Mouse (Mus musculus) midbrain, embryonic 10.5 days (tissue): ENCODE measurements at regions not wholly inside any gene's neighbourhood (a gene's known extent, or its start where the extent isn't known, plus 50 kb on each side); places are given as distances from the start of the nearest gene placed in this dataset.
"Not testable (repeated sequence)": the region's sequence is repeated elsewhere in the genome, so short reads cannot be mapped to it uniquely, and the experiment has no call there.

ENCODE experiments used
- DNase-seq: peaks from one replicate; pipeline ENCODE4 v3.0.0-alpha.2; 2017; ENCODE audit warnings: low spot score
- H3K27ac ChIP-seq: fragments of 300-500 bp; sonication (generic); replicated peaks from 2 replicates; pipeline ENCODE4 v1.5.1; 2016; ENCODE audit warnings: mild to moderate bottlenecking
- H3K27me3 ChIP-seq: fragments of 300-500 bp; sonication (generic); 2 replicates; pipeline ENCODE4 v1.6.1; 2016; ENCODE audit warnings: low read depth, mild to moderate bottlenecking; ENCODE audit not compliant: poor library complexity, severe bottlenecking
- H3K36me3 ChIP-seq: fragments of 300-500 bp; sonication (generic); 2 replicates; pipeline ENCODE4 v1.6.1; 2016; ENCODE audit warnings: mild to moderate bottlenecking, moderate library complexity
- H3K4me1 ChIP-seq: fragments of 300-500 bp; sonication (generic); 2 replicates; pipeline ENCODE4 v1.6.1; 2016
- H3K4me3 ChIP-seq: fragments of 300-500 bp; sonication (generic); 2 replicates; pipeline ENCODE4 v1.5.1; 2016; ENCODE audit warnings: mild to moderate bottlenecking, moderate library complexity
- H3K9me3 ChIP-seq: fragments of 300-500 bp; sonication (generic); replicated peaks from 2 replicates; pipeline ENCODE4 v1.6.1; 2016; ENCODE audit warnings: mild to moderate bottlenecking
- WGBS: fragments of 180-500 bp; shearing (Covaris S2); methylation state at CpG from one replicate; pipeline ENCODE4 v1.1.7; 2016; 5-methylcytosine and 5-hydroxymethylcytosine counted together

DNA sequence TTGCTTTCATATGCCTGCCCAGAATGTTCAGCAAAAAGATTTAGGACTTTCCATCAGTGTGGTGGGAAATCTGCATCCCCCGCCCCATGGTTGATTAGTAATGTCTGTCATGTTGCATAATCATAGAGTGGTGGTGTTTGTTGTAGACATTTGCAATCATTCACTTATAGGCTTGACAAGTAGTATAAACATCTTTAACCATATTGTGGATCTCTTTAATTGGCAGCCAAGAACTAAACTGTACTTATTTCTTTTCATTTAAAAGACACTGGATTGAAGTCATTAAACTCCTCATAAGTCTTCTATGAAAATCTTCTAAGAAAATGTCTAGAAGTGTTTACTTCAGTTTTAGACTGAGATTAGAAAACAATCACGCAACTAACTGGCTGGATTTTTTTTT lies 646.0 kb upstream of the Ptbp2 start:
- WGBS, result 91% methylated on average over 2 of the region's 2 CpGs
- H3K27ac ChIP-seq, result no peak overlapping the region
- no peak overlapping the region for H3K4me3 ChIP-seq

DNA sequence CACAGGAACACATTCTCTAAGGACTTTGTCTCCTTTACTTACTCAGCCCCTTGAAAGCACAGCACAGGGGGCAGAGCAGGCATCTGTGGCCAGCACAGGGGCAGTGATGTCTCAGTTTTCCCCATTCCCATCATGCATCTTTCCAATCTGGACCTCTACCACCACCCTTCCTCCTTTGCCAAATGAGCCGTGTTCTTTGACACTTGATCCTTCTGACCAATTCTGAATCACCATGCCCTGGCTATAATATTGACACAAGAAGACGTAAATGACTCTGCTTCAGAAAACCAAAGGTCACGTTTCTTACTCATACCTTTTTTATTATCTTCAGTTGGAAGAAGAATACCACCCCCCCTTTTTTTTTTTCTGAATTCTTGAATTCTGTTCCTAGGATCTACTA lies 632.4 kb upstream of the Ptbp2 start:
- no peaks in the 10 kb centered on the region for H3K4me1 ChIP-seq
- H3K27ac ChIP-seq, result no peak overlapping the region
- WGBS, result 76% methylated on average over 3 of the region's 3 CpGs
- H3K9me3 ChIP-seq, result no peaks in the 10 kb centered on the region
- DNase-seq, result no peak
- H3K27me3 ChIP-seq, result no peaks in the 10 kb centered on the region
- H3K36me3 ChIP-seq, result no peaks in the 10 kb centered on the region
- H3K4me3 ChIP-seq, result no peak overlapping the region

More for the DNA sequence above, 646.0 kb upstream of the Ptbp2 start:
- DNase-seq, result no peak
- H3K9me3 ChIP-seq, result no peaks in the 10 kb centered on the region
- no peaks in the 10 kb centered on the region for H3K27me3 ChIP-seq
- no peaks in the 10 kb centered on the region for H3K36me3 ChIP-seq
- H3K4me1 ChIP-seq, result peaks cover 5% of the 10 kb centered on the region; the same call in 1 of the 2 replicates

DNA sequence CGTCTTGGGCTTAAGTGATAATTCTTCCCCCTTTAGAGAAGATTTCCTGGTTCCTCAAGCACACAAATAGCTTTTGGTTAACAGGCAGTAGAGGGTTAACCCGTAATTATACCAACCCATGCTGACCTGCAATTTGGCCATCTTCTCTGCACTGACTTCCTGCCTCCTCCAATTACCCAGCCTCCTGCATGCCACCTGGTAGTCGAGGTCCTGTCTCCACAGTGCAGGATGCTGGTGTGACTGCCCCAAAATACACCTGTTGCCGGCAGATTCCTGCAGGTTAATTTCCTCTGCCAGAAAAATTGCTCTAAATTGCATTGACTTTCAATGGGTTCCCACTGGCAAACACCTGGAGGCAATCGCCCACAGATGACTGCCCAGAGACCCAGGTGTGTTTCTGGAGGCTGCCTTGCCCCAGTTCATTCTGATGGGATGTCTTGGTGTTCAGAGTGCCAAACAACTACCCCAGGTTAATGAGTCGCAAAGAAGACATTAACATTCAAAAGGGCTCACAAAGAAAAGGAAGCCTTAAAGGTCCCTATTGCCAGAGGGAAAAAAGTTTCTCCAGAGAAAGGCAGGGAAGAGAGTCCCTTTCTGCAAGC lies 591.5 kb upstream of the Ptbp2 start:
- no peak overlapping the region for H3K4me3 ChIP-seq
- H3K4me1 ChIP-seq, result no peaks in the 10 kb centered on the region
- WGBS, result 36% methylated on average over 6 of the region's 6 CpGs
- DNase-seq, result no peak
- H3K36me3 ChIP-seq, result no peaks in the 10 kb centered on the region
- H3K27ac ChIP-seq, result no peak overlapping the region
- no peaks in the 10 kb centered on the region for H3K27me3 ChIP-seq
- H3K9me3 ChIP-seq, result no peaks in the 10 kb centered on the region

DNA sequence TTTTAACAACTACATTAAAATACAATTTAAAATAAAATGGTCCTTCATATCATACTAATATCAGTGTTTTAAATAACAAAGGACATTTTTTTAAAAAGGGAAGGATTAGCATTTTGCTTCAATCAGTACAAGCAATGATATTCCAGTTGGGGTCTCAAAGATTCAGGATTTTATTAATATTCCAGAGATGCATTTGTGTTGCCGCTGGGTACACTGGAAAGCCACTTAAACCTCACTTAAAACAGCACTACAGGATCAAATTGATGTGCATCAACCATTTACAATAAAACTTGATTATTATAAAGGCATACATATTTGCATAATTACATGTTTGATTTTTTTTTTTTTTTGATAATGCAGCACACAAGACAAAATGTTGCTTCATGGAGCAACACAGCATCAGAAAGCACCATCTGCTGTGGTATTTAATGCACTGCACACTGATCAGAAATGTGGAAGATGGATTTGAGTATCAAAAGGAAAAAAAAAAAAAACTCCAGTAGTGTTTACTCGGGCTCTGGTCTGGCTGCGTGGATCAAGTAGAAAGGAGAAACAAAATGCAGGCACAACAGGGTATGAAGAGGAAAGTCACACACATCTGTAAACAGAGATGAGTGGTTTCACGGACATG lies 558.6 kb upstream of the Ptbp2 start:
- 87% methylated on average over 4 of the region's 4 CpGs for WGBS
- no peak overlapping the region for H3K4me3 ChIP-seq
- H3K27me3 ChIP-seq, result no peaks in the 10 kb centered on the region
- H3K27ac ChIP-seq, result no peak overlapping the region
- DNase-seq, result no peak
- H3K9me3 ChIP-seq, result no peaks in the 10 kb centered on the region
- H3K4me1 ChIP-seq, result no peaks in the 10 kb centered on the region
- H3K36me3 ChIP-seq, result no peaks in the 10 kb centered on the region

DNA sequence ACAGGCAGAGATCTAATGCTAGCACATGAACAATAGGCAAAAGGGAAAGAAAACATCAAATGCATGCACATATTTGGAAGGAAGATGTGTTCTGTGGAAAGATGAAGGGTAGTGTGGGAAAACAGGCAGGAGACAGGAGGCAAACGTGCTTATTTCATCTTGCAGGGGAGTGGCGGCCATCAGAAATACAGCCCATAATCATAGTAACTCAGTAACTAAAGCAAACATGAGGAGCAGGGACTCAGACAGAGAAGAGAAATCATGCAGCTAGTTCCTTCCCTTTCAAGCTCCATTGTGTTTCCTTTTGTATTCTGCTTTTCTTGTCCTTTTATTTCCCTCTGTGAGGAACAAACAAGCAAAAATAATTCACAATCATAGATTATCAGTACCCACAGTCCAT lies 557.6 kb upstream of the Ptbp2 start:
- Histone ChIP-seq H3K36me3 (no peaks in the 10 kb centered on the region), H3K27ac (no peak overlapping the region), H3K4me3 (no peak overlapping the region), H3K9me3 (no peaks in the 10 kb centered on the region), H3K27me3 (no peaks in the 10 kb centered on the region), H3K4me1 (no peaks in the 10 kb centered on the region)
- no peak for DNase-seq
- 76% methylated on average over 2 of the region's 2 CpGs for WGBS

DNA sequence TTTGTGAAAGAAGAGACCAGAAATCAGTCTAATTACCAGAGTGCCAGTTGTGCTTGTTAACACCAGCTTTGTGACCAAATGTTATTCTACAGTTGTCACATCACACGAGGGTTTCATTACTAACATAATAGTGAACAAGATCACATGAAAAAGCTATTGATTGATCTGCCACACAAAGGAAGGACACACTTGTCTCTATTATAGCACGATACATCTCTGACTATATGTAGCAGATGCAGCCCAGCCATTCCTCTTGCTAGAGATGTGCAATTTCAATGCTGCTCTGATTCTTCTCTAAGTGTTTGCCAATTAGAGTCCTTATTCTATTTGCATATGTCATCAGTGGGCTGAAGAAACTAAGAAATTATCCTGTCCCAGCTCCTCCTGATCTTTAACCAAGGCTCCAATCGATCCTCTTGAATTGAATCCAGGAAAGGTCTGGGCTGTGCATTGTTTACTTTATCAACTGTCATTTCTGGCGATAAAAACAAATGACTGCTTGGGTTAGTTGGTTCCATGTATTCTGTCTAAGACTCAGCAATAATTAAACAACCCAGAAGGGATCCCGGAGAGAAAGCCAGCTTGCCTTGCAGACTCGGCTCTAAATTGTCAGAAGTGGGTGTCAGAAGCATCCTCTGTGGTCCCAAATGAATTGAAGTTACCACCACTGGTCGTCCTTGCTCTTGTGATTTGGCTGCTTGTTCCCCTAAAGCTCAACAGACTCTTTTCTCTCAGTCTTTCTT lies 551.7 kb upstream of the Ptbp2 start:
- Histone ChIP-seq H3K4me3 (no peak overlapping the region), H3K27ac (no peak overlapping the region), H3K4me1 (no peaks in the 10 kb centered on the region), H3K36me3 (no peaks in the 10 kb centered on the region), H3K27me3 (no peaks in the 10 kb centered on the region), H3K9me3 (no peaks in the 10 kb centered on the region)
- DNase-seq, result no peak
- 81% methylated on average over 7 of the region's 7 CpGs for WGBS

DNA sequence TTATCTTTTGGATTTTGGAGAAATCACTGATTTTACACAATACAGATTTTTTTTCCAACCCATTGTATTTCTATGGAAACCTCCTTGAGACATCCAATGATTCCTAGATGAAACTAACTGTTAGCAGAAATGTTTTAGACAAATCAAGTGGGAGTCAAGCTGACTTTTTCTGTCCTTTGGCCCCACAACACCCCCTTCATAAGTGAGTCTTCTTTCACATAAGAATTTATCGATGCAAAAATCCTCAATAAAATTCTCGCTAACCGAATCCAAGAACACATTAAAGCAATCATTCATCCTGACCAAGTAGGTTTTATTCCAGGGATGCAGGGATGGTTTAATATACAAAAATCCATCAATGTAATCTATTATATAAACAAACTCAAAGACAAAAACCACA lies 522.8 kb upstream of the Ptbp2 start:
- not testable (repeated sequence) for H3K9me3 ChIP-seq

DNA sequence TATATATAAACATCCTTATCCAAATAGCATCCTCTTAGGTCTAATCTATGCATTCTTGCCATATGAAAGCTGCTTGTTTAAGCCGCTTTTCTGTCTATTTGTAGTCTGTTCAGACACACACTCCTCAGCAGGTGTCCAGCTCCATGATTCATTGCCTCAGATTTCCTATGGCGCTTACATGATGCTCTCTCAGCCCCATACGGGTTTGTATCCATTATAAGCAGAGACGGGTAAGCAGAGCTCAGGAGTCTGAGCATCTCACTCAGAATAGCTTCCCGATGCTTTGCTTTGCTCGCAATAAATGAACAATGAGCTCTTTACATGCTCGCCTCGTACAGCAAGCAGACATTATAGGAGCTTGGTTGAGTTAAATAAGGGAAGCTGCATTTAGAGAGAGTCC lies 521.3 kb upstream of the Ptbp2 start:
- no peak for DNase-seq
- WGBS, result 86% methylated on average over 8 of the region's 8 CpGs
- no peaks in the 10 kb centered on the region for H3K36me3 ChIP-seq
- no peaks in the 10 kb centered on the region for H3K4me1 ChIP-seq
- no peak overlapping the region for H3K27ac ChIP-seq
- no peak overlapping the region for H3K4me3 ChIP-seq
- no peaks in the 10 kb centered on the region for H3K9me3 ChIP-seq
- H3K27me3 ChIP-seq, result no peaks in the 10 kb centered on the region

More for the DNA sequence above, 522.8 kb upstream of the Ptbp2 start:
- WGBS, result over 99% methylated on average over 3 of the region's 3 CpGs
- not testable (repeated sequence) for H3K27ac ChIP-seq, H3K27me3 ChIP-seq, H3K4me1 ChIP-seq, H3K4me3 ChIP-seq, DNase-seq, H3K36me3 ChIP-seq
